Mouse (Mus musculus): ENCODE measurements around the gene Gm20503.

Gene Gm20503

GRCm38 (mm10) chr4:59002948-59003805 is at the start of gene Gm20503:
Gene Gm20503, plus strand, starts transcription at chr4:59003210.
- peak; percentile 87 for DNase-seq (ENCODE audit: low spot score)

GRCm38 (mm10) chr4:58961719-58962118 is 41.3 kb upstream of the Gm20503 start:
- DNase-seq (ENCODE audit: low spot score) = no peak

DNA sequence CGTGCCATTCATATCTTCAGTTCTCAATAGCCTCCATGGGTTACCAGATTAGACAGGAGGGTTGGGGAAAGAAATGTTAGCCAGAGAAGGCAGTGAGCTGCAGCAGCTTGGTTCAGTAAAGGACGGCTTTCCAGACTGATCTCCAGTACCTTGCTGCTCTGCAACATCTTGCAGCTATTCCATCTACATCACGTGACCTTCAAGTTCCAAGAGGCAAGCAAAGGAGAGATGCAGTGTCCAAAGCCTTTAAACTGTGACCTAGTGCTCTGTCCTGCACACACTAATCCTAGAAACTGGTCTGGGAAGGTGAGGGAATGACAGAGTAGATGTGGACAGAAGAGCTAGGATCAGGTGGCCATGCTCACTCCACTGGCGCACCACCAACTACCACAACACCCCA is 39.7 kb upstream of the Gm20503 start:
- DNase-seq (ENCODE audit: low spot score) = no peak

GRCm38 (mm10) chr4:58965136-58965535 is 37.9 kb upstream of the Gm20503 start:
- no peak for DNase-seq (ENCODE audit: low spot score)

GRCm38 (mm10) chr4:58970678-58971077 is 32.3 kb upstream of the Gm20503 start:
- peak; percentile 25 for DNase-seq (ENCODE audit: low spot score)

GRCm38 (mm10) chr4:58975711-58976110 is 27.3 kb upstream of the Gm20503 start:
- DNase-seq (ENCODE audit: low spot score) = no peak

DNA sequence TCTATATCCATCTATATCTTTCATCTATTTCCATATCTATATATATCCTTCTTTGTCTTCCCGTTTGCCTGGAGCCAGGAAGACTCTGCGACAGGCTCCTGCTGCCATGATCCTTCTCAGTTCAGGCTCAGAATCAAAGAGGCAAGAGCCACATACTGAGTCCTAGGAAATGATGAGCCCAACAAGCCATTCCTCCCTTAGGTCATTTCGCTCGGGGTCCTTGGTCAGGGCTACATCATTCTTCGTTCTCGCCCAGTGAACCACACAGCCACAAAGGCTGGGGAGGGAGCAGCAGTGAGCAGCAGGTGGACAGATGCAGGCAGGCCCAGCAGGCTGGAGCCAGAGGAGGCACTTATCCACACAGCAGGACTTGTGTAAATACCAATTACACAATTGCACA is 21.6 kb upstream of the Gm20503 start:
- DNase-seq (ENCODE audit: low spot score) = no peak

- DNase-seq (ENCODE audit: low spot score) = no peak
These were observed 20.2 kb upstream of the Gm20503 start for GRCm38 (mm10) chr4:58982806-58983205.

DNA sequence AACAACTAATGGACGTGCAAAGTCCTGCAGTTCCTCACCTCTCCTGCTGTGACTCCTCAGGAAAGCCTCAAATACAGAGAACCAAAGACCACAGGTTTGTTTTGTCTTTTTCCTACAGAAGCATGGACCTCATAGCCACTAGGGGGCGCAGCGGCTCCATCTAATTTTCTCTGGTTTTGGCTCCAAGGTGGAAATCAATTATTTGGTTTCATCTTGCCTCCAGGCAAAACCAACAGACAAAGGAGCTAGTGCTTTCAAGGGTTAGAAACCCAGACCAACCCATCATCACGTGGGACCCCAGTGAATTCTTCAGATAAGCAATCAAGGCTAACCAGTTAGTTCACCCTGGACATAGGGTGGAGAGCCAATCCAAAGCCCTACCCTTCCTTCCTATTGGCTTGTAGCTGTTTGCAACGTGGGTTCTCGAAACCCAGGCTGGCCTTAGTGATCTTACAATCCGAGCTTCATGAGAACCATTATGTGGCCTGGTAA is 17.8 kb upstream of the Gm20503 start:
- peak; percentile 71 for DNase-seq (ENCODE audit: low spot score)

GRCm38 (mm10) chr4:58986540-58987190 is 16.3 kb upstream of the Gm20503 start, which contains the start of gene Ptgr1:
Gene Ptgr1, minus strand, starts transcription at chr4:58987119.
- DNase-seq (ENCODE audit: low spot score) = peak; percentile 71

- no peak for DNase-seq (ENCODE audit: low spot score)
These were observed 13.6 kb upstream of the Gm20503 start for GRCm38 (mm10) chr4:58989303-58989898.

DNA sequence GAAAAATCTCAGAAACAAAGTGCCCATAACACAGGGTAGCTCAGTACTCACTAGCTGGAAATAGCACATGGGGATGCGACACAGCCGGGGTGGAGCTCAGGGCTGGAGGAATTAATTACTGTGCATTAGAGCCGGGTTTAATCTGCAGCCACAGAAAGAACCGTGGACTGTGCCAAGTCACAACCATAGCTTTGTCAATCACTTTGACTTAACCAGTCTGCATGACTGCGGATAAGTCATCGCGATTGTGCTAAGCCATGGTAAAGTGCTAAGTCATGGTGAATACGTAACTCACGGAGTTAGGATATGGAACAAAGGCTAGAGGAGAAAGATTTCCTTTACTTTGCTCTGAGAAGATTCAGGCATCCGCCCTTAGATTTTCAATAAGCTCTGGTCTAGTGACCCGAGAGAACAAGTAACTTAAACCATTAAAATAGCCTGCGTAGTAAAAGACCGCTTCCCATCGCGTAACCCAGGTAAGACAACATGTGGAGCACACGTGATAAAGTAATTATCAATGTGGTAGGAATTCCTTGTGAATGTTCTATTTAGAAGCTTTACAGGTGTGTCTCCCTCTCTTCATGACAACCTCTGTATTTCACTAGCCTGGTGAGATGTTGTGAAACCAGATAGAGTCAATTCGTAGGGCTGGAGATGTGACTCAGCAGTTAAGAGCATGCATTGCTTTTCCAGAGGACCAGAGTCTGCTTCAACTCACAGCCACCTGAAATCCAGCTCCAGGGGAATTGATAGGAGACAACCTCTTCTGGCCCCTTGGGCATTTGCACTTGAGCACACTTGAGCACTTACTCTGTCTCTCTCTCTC is 12.2 kb upstream of the Gm20503 start:
- DNase-seq (ENCODE audit: low spot score) = no peak

GRCm38 (mm10) chr4:58992195-58992594 is 10.8 kb upstream of the Gm20503 start:
- DNase-seq (ENCODE audit: low spot score) = no peak

- no peak for DNase-seq (ENCODE audit: low spot score)
These were observed 8.2 kb upstream of the Gm20503 start, which contains the start of gene Dnajc25 for GRCm38 (mm10) chr4:58994762-58995161. Gene Dnajc25, plus strand, starts transcription at chr4:58995062.

GRCm38 (mm10) chr4:58995251-58995693 is 7.7 kb upstream of the Gm20503 start:
- DNase-seq (ENCODE audit: low spot score) = no peak

DNA sequence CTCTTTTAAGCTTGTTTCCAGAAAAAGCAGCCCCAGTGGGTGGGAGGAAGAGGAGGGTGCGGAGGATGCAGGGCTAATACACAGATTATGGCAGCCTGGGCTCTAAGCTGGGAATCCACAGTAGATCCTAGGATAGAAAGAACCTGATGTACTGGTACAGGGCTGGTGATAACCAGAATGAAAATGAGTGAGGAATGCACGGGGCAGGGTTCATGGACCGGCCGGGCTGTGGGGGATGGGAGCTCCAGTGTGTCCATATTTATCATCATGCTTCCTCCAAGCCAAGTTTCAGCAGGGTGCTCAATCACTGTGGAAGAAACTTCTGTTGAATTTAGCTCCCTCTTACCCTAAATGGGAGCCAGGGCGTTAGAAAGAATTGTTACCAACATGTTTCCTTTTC is 5.9 kb upstream of the Gm20503 start:
- no peak for DNase-seq (ENCODE audit: low spot score)

DNA sequence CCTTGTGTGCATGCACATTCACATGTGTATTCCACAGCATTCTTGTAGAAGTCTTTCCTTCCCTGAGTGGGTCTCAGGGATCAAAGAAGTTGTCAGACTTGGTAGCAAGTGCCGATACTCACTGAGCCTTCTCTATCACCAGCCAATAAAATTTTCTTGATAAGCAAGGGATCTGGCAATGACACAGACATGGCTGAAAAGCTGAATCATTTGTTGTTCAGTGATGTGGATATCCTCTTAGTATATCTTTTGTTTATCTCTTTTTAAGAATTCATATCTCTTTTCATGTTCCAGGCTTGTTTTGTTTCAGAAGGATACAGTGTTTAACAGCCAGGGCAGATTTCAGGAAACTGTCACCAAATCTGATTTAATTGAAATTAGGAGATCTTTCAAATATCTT is 4.3 kb upstream of the Gm20503 start:
- DNase-seq (ENCODE audit: low spot score) = no peak

- DNase-seq (ENCODE audit: low spot score) = peak; percentile 49
These were observed 3.3 kb upstream of the Gm20503 start for GRCm38 (mm10) chr4:58999686-59000085.

- DNase-seq (ENCODE audit: low spot score) = peak; percentile 24
These were observed 2.4 kb upstream of the Gm20503 start for GRCm38 (mm10) chr4:59000614-59001013.

- DNase-seq (ENCODE audit: low spot score) = no peak
These were observed 793 bp downstream of the Gm20503 start for GRCm38 (mm10) chr4:59003806-59004200.

DNA sequence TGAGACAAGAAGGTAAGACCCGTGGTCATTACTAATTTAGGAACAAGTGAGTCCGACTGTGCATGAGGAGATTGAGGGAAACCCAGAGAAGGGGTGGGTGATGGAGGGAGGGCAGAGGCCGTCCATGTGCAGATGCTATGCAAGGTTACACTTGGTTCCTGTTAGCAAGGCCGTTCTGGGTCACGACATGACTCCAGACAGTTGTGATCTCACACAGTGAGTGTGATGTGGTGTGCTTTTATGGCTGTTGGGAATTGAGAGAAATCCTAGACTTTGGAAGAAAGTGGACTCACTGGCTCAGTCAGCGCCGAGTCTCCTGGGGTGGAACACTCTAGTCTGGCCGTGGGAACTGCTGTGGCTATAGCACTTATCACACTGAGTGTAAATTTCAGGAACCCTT is 3.2 kb downstream of the Gm20503 start:
- no peak for DNase-seq (ENCODE audit: low spot score)

- DNase-seq (ENCODE audit: low spot score) = no peak
These were observed 4.0 kb downstream of the Gm20503 start for GRCm38 (mm10) chr4:59007016-59007415.
